Mouse (Mus musculus) bone marrow macrophage, adult 2 months (primary cell): Measurements from ENCODE around the gene Dqx1.

Experiments
- CTCF ChIP-seq: IDR thresholded peaks from 2 replicates; pipeline ENCODE4 v1.5.1; 2012; ENCODE audit warnings: low read depth, mild to moderate bottlenecking, low read length, moderate library complexity
- POLR2A ChIP-seq: IDR thresholded peaks from 2 replicates; pipeline ENCODE4 v1.6.1; 2012; ENCODE audit warnings: mild to moderate bottlenecking, low read depth, low read length, borderline replicate concordance

DNA sequence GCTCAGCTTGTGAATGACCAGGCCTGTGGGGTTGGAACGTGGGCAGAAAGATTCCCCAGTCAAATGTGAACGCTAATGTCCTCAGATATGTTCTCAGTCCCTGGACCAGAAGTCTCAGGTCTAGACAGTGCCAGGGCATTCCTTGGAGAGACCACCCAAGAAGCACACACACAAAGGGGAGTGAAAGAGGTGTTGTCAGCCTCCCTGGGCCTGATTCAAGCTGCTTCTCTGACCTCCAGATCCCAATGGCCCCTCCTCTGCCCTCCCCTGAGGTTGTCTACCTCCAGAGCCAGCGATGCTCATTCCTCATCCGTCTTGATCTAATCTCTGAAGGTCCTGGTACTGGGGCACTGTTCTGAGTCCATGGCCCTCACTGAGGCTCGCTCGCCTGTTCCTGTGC lies 14.1 kb upstream of the Dqx1 start:
- TF ChIP-seq POLR2A (0 out of 2 replicates have a peak, but pooled peaks have one; percentile 47), CTCF (no peak)
